Mouse (Mus musculus) embryonic facial prominence, embryonic 13.5 days (tissue): ENCODE results near the gene Hif3a. TPM values are rescaled to one million over a fixed set of nuclear protein-coding genes. Genes with fewer than 3 reads are reported as not detected.

ENCODE experiments used
- ATAC-seq: fragments of 200-750 bp; cut with Nextera tagmentation; 2 replicates; pipeline ENCODE4 v1.8.0; 2017; ENCODE audit warnings: low read depth; ENCODE audit not compliant: insufficient number of reproducible peaks, insufficient read depth, low FRiP score, low TSS enrichment
- H3K27ac ChIP-seq: fragments of 300-500 bp; sonication (generic); 2 replicates; pipeline ENCODE4 v1.5.1; 2015; ENCODE audit warnings: moderate library complexity, mild to moderate bottlenecking, inconsistent platforms
- H3K27me3 ChIP-seq: fragments of 300-500 bp; sonication (generic); 2 replicates; pipeline ENCODE4 v1.6.1; 2015; ENCODE audit warnings: mild to moderate bottlenecking, inconsistent platforms
- H3K36me3 ChIP-seq: fragments of 300-500 bp; sonication (generic); 2 replicates; pipeline ENCODE4 v1.6.1; 2015; ENCODE audit warnings: mild to moderate bottlenecking, inconsistent platforms
- H3K4me1 ChIP-seq: fragments of 300-500 bp; sonication (generic); 2 replicates; pipeline ENCODE4 v1.6.1; 2015; ENCODE audit warnings: inconsistent platforms
- H3K4me2 ChIP-seq: fragments of 300-500 bp; sonication (generic); 2 replicates; pipeline ENCODE4 v1.6.1; 2015; ENCODE audit warnings: moderate library complexity, mild to moderate bottlenecking, inconsistent platforms
- H3K4me3 ChIP-seq: fragments of 300-500 bp; sonication (generic); 2 replicates; pipeline ENCODE4 v1.5.1; 2015; ENCODE audit warnings: mild to moderate bottlenecking, inconsistent platforms
- H3K9ac ChIP-seq: fragments of 300-500 bp; sonication (generic); 2 replicates; pipeline ENCODE4 v1.6.1; 2015; ENCODE audit warnings: mild to moderate bottlenecking, inconsistent platforms
- H3K9me3 ChIP-seq: fragments of 300-500 bp; sonication (generic); 2 replicates; pipeline ENCODE4 v1.6.1; 2016; ENCODE audit warnings: inconsistent platforms
- WGBS: fragments of 180-500 bp; shearing (Covaris S2); methylation state at CpG from one replicate; pipeline ENCODE4 v1.1.7; 2015; ENCODE audit warnings: mixed read lengths; 5-methylcytosine and 5-hydroxymethylcytosine counted together
- polyA plus RNA-seq: library from polyadenylated mRNA; unstranded; fragments of >200 nt; fragmentation: Nextera tagmentation; extraction: Ambion mirVana; gene quantifications from 2 replicates; pipeline ENCODE4 v1.2.1, GENCODE M21; 2015

Gene Hif3a
- polyA plus RNA-seq, 1 experiment from 2014 or later = 14.7 TPM

DNA sequence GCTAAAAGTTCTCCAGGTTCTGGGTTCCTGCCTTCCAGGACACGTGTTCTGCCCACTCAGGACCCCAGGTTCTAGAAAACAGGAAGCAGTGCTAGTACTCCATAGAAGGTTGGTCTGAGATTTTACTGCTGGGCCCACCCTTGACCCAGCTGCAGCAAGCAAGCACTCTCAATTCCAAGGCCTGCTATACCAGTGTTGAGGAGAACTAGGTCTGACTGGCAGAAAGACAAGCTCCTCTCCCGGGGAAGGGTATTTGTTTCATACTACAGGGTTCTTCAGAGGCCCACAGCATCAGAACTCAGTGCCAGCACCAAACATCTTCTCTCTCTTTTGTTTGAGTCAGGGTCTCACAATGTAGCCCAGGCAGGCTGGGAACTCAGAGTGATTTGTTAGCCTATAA lies 44.3 kb downstream of the Hif3a start:
- no peak overlapping the region for H3K27ac ChIP-seq
- 92% methylated on average over 2 of the region's 2 CpGs for WGBS
- H3K9me3 ChIP-seq = no peaks in the 10 kb centered on the region
- H3K4me1 ChIP-seq = 0 out of 2 replicates have a peak, but pooled peaks cover 4% of the 10 kb centered on the region
- no peaks in the 10 kb centered on the region for H3K27me3 ChIP-seq
- no peak overlapping the region for H3K4me3 ChIP-seq
- peaks cover 90% of the 10 kb centered on the region for H3K36me3 ChIP-seq
- no peak overlapping the region for H3K9ac ChIP-seq
- no peak overlapping the region for H3K4me2 ChIP-seq
- ATAC-seq = no peak

- no peaks in the 10 kb centered on the region for H3K27me3 ChIP-seq
- no peak overlapping the region for H3K4me3 ChIP-seq
- no peak overlapping the region for H3K9ac ChIP-seq
- 0 out of 2 replicates have a peak, but pooled peaks cover 4% of the 10 kb centered on the region for H3K4me1 ChIP-seq
- ATAC-seq = peak; percentile 50; the same call in 1 of the 2 replicates
- no peak overlapping the region for H3K4me2 ChIP-seq
- no peak overlapping the region for H3K27ac ChIP-seq
- peaks cover 90% of the 10 kb centered on the region for H3K36me3 ChIP-seq
- H3K9me3 ChIP-seq = no peaks in the 10 kb centered on the region
- 82% methylated on average over 1 of the region's 1 CpGs for WGBS
Measured at GRCm38 (mm10) chr7:17017036-17017435, 45.2 kb downstream of the Hif3a start.

DNA sequence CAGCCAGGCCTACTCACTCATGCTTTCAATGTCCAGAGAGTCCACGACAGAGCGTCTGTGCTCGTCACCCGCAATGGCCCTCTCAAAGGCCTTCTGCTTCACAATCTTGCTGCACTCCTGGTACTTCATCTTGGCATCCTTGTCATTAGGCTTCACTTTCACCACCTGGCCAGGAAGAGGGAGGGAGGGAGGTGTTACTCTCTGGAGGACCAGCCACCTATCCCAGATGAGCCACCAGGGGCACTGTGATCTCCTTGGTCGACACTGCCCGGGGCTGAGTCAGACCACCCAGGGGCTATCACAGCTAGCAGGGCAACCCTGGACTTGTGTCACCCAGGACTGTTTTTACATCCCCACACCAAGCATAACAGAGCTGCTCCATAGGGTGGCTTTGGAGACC lies 46.8 kb downstream of the Hif3a start:
- Histone ChIP-seq H3K4me1 (0 out of 2 replicates have a peak, but pooled peaks cover 4% of the 10 kb centered on the region), H3K36me3 (peaks cover 90% of the 10 kb centered on the region), H3K9me3 (no peaks in the 10 kb centered on the region), H3K27ac (no peak overlapping the region), H3K4me3 (no peak overlapping the region), H3K27me3 (no peaks in the 10 kb centered on the region), H3K9ac (no peak overlapping the region), H3K4me2 (no peak overlapping the region)
- no peak for ATAC-seq
- WGBS = 83% methylated on average over 6 of the region's 6 CpGs

DNA sequence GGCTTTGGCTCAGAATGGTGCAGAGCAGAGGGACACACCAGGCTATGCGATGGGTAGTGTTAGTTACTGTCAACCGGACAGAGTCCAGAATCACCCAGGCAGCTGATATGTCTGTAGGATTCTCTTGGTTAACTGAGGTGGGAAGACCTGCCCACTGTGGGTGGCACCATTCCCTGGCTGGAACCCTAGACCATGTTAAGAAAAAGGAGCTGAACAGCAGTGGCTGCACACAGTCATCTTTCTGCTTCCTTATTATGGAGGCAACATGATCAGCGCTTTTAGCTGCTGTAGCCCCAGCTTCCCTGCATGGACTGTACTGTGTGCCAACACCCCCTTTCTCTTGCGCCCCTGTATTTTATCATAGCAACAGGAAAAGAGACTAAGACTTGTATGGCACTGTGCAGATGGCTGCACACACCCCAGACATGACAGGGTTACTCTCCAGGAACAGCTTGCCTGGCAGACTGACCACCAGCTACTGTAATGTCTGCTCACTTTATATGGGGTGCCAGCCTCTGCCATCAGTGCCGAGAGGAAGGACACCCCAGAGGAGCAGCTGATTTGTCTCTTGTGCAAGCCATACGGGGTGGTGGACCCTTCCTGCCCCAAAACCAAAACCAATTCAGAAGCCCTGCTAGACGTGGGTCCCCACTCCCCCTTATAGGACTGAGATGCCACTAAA lies 50.2 kb downstream of the Hif3a start:
- Histone ChIP-seq H3K27ac (no peak overlapping the region), H3K9me3 (no peaks in the 10 kb centered on the region), H3K27me3 (no peaks in the 10 kb centered on the region), H3K9ac (no peak overlapping the region), H3K4me2 (no peak overlapping the region), H3K4me3 (no peak overlapping the region), H3K4me1 (0 out of 2 replicates have a peak, but pooled peaks cover 2% of the 10 kb centered on the region), H3K36me3 (peaks cover 100% of the 10 kb centered on the region)
- ATAC-seq = no peak
- WGBS = 92% methylated on average over 7 of the region's 7 CpGs

DNA sequence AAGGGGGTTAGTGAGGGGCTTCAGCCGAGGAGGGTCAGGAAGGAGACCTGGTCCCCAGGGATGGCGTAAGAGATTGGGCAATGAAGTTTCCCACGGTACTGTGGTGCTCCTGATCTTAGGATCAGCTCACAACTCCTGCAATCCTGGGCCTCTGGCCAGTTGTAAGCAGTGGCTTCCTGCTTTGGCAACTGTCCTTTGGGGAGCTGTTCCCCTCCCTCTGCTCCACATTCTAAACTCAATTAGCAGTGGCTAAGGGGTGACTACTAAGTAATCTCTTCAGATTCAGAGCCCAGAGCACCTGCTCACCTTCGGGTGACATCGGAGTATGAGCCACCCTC lies 52.2 kb downstream of the Hif3a start:
- H3K27me3 ChIP-seq = no peaks in the 10 kb centered on the region
- H3K36me3 ChIP-seq = peaks cover 100% of the 10 kb centered on the region
- H3K4me1 ChIP-seq = no peaks in the 10 kb centered on the region
- H3K9me3 ChIP-seq = no peaks in the 10 kb centered on the region
- 88% methylated on average over 5 of the region's 5 CpGs for WGBS
- ATAC-seq = no peak
- no peak overlapping the region for H3K4me2 ChIP-seq
- H3K4me3 ChIP-seq = no peak overlapping the region
- no peak overlapping the region for H3K9ac ChIP-seq
- H3K27ac ChIP-seq = no peak overlapping the region

DNA sequence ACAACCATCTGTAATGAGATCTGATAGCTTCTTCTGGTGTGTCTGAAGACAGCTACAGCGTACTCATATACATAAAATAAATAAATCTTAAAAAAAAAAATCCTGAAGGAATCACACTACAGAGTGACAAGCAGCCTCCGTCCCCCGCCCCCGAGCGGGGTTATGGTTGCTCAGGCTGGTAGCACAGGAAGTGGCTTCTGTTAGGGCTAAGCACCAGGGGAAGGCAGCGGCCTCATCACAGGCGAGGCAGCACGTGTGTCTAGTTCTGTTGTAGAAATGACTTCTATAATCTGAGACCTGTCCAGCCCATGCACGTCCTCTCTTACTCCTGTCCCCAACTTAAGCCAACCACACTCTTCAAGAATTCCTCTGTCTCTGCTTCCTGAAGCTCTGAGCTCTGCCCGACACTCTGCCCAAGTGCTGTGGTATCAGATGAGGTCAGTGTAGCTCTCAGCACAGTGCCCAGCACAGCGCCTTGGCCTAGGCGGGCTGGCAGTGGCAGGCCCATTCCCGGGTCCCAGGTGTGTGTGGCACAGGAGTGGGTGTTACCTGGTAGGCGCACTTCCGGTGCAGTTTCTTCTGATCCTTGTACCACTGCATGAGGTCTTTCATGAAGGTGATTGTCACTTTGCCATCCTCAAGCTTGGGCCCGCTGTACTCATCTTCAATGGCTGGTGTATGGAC lies 52.8 kb downstream of the Hif3a start:
- Histone ChIP-seq H3K36me3 (peaks cover 100% of the 10 kb centered on the region), H3K4me3 (no peak overlapping the region), H3K4me1 (no peaks in the 10 kb centered on the region), H3K9ac (no peak overlapping the region), H3K27me3 (no peaks in the 10 kb centered on the region), H3K4me2 (no peak overlapping the region), H3K27ac (no peak overlapping the region), H3K9me3 (no peaks in the 10 kb centered on the region)
- no peak for ATAC-seq
- 91% methylated on average over 16 of the region's 16 CpGs for WGBS

GRCm38 (mm10) chr7:17007300-17007699 lies 54.9 kb downstream of the Hif3a start:
- no peak overlapping the region for H3K4me3 ChIP-seq
- no peaks in the 10 kb centered on the region for H3K9me3 ChIP-seq
- no peak overlapping the region for H3K27ac ChIP-seq
- no peaks in the 10 kb centered on the region for H3K4me1 ChIP-seq
- H3K9ac ChIP-seq = no peak overlapping the region
- no peak for ATAC-seq
- no peaks in the 10 kb centered on the region for H3K27me3 ChIP-seq
- H3K4me2 ChIP-seq = no peak overlapping the region
- peaks cover 91% of the 10 kb centered on the region for H3K36me3 ChIP-seq
- WGBS = 87% methylated on average over 4 of the region's 4 CpGs

GRCm38 (mm10) chr7:17004716-17005115 lies 57.5 kb downstream of the Hif3a start:
- Histone ChIP-seq H3K4me3 (no peak overlapping the region), H3K36me3 (peaks cover 80% of the 10 kb centered on the region), H3K4me1 (no peaks in the 10 kb centered on the region), H3K27ac (no peak overlapping the region), H3K4me2 (no peak overlapping the region), H3K9ac (no peak overlapping the region), H3K9me3 (no peaks in the 10 kb centered on the region), H3K27me3 (no peaks in the 10 kb centered on the region)
- WGBS = 84% methylated on average over 7 of the region's 7 CpGs
- ATAC-seq = no peak

GRCm38 (mm10) chr7:17003230-17003960 lies 58.8 kb downstream of the Hif3a start:
- Histone ChIP-seq H3K4me1 (0 out of 2 replicates have a peak, but pooled peaks cover 2% of the 10 kb centered on the region), H3K4me3 (no peak overlapping the region), H3K36me3 (peaks cover 75% of the 10 kb centered on the region), H3K4me2 (no peak overlapping the region), H3K9ac (no peak overlapping the region; the same call in 1 of the 2 replicates), H3K9me3 (no peaks in the 10 kb centered on the region), H3K27ac (peak overlapping the region; percentile 4), H3K27me3 (no peaks in the 10 kb centered on the region)
- ATAC-seq = no peak
- 87% methylated on average over 7 of the region's 7 CpGs for WGBS

GRCm38 (mm10) chr7:17002375-17003195 lies 59.6 kb downstream of the Hif3a start:
- Histone ChIP-seq H3K4me3 (no peak overlapping the region), H3K4me1 (peaks cover 6% of the 10 kb centered on the region), H3K9ac (no peak overlapping the region), H3K4me2 (no peak overlapping the region), H3K27ac (no peak overlapping the region), H3K9me3 (no peaks in the 10 kb centered on the region), H3K36me3 (peaks cover 75% of the 10 kb centered on the region), H3K27me3 (no peaks in the 10 kb centered on the region)
- no peak for ATAC-seq
- WGBS = 12% methylated on average over 7 of the region's 7 CpGs

DNA sequence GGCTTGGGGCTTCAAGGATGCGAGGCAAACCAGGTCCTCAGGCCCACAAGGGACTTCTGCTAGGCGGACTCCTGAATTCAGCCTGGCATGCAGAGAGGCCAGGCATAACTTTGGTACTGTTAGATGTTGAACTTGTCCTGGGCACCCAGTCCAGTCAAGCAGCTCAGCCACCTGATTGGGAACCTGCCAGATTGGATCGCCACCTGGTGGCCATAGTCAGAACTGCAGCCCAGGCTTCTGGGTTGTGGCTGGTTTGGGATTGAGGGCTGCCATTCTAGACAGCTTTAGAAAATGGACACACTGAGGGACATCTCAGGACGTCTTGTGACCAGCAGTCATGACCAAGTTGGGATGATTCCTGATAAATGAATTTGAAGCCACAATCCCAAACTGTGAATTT lies 62.6 kb downstream of the Hif3a start:
- peaks cover 34% of the 10 kb centered on the region for H3K4me1 ChIP-seq
- H3K36me3 ChIP-seq = peaks cover 54% of the 10 kb centered on the region
- H3K4me2 ChIP-seq = no peak overlapping the region
- H3K27ac ChIP-seq = no peak overlapping the region
- ATAC-seq = no peak
- H3K9ac ChIP-seq = no peak overlapping the region
- no peaks in the 10 kb centered on the region for H3K27me3 ChIP-seq
- WGBS = 22% methylated on average over 4 of the region's 4 CpGs
- no peak overlapping the region for H3K4me3 ChIP-seq
- no peaks in the 10 kb centered on the region for H3K9me3 ChIP-seq
